Mouse (Mus musculus): ENCODE results near the gene Btf3.

- TF ChIP-seq CTCF (IDR thresholded peaks at IDR 0.05; ENCODE audit: low read depth, low read length) = no peak
- no peak for TF ChIP-seq POLR2A (IDR thresholded peaks at IDR 0.05; ENCODE audit: borderline replicate concordance, low read depth, low read length)
Measured at GRCm38 (mm10) chr13:98306393-98306792, 10.4 kb downstream of the Btf3 start.

Data from bone marrow macrophage, adult 2 months (primary cell).